Mouse (Mus musculus): ENCODE measurements at regions not wholly inside any gene's neighbourhood (a gene's known extent, or its start where the extent isn't known, plus 50 kb on each side); places are given as distances from the start of the nearest gene placed in this dataset.

DNA sequence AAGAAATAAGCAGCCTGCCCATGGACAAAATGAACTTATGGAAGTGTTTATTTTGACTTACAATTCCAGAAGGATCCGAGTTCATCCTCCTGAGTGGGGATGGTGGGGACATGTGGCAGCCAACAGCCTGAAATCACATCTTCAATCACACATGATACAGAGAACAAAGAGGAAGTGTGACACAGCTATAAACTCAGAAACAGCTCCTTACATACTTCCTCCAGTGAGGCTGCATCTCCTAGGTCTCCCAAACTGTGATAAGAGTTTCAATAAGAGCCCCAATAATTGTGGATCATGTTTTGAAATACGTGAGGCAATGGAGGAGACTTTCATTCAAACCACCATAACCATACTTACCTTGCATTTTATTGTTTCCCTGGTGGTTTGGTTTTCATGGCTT is 103.1 kb upstream of the Ccdc54 start:
- TF ChIP-seq POLR2A (IDR thresholded peaks at IDR 0.05; ENCODE audit: insufficient read depth, low read length): no peak
- no peak for TF ChIP-seq CTCF (IDR thresholded peaks at IDR 0.05; ENCODE audit: low read depth, low read length)
- TF ChIP-seq EP300 (IDR thresholded peaks at IDR 0.05; ENCODE audit: insufficient read depth, low read depth, low read length): no peak
